In genomic region chr3:36571827-36572378, GRCm38 (mm10) we compare ENCODE assay signal across 7 mouse cellular contexts. TPM values are rescaled to one million over a fixed set of nuclear protein-coding genes. Genes with fewer than 3 reads are reported as not detected.
DNase-seq lines count a peak whose midpoint lies in the region; ATAC-seq lines count a peak whose summit lies in the region.

TSS of gene Ccna2 (minus strand) at chr3:36572150.

- DNase-seq in adrenal gland, postnatal 25 days: peak; percentile 98
- DNase-seq in heart, adult 11 months: peak; percentile 100
- peak; percentile 96 for DNase-seq in kidney, adult 18-20 months
- DNase-seq in limb, embryonic 11.5 days (ENCODE audit: low spot score): peak; percentile 99
- DNase-seq in midbrain, embryonic 14.5 days: peak; percentile 98
- peak; percentile 95 to 96 for DNase-seq in spleen, adult 18-20 months

- H3K27ac ChIP-seq in embryonic facial prominence, embryonic 12.5 days: peak within 1 kb of the TSS; percentile 86
- peak within 1 kb of the TSS; percentile 73 for H3K27ac ChIP-seq in limb, embryonic 11.5 days (replicated peaks; ENCODE audit: low read depth, low read length)
- peak within 1 kb of the TSS; percentile 88 for H3K27ac ChIP-seq in midbrain, embryonic 14.5 days (replicated peaks; ENCODE audit: low read depth, low read length)

- peak within 1 kb of the TSS; percentile 79 for H3K9ac ChIP-seq in embryonic facial prominence, embryonic 12.5 days
- peak within 1 kb of the TSS; percentile 93 for H3K9ac ChIP-seq in limb, embryonic 11.5 days (ENCODE audit: low read length)
- H3K9ac ChIP-seq in midbrain, embryonic 14.5 days (replicated peaks; ENCODE audit: low read length): peak within 1 kb of the TSS; percentile 56; the same call in 1 of the 2 replicates

- no peaks in the 10 kb centered on the region for H3K27me3 ChIP-seq in embryonic facial prominence, embryonic 12.5 days
- H3K27me3 ChIP-seq in limb, embryonic 11.5 days (ENCODE audit: control insufficient read depth, insufficient read depth, low read length): no peaks in the 10 kb centered on the region
- no peaks in the 10 kb centered on the region for H3K27me3 ChIP-seq in midbrain, embryonic 14.5 days (ENCODE audit: control insufficient read depth, insufficient read depth, low read length)

- H3K4me1 ChIP-seq in embryonic facial prominence, embryonic 12.5 days: peaks cover 17% of the 10 kb centered on the region
- peaks cover 6% of the 10 kb centered on the region; the same call in 1 of the 2 replicates for H3K4me1 ChIP-seq in limb, embryonic 11.5 days (ENCODE audit: control insufficient read depth, insufficient read depth, low read length)
- H3K4me1 ChIP-seq in midbrain, embryonic 14.5 days (ENCODE audit: control insufficient read depth, insufficient read depth, low read length): peaks cover 10% of the 10 kb centered on the region; the same call in 1 of the 2 replicates

- H3K4me2 ChIP-seq in embryonic facial prominence, embryonic 12.5 days (replicated peaks): peak within 1 kb of the TSS; percentile 80
- H3K4me2 ChIP-seq in limb, embryonic 11.5 days (ENCODE audit: low read depth, severe bottlenecking): peak within 1 kb of the TSS; percentile 74
- H3K4me2 ChIP-seq in midbrain, embryonic 14.5 days (ENCODE audit: low read length): peak within 1 kb of the TSS; percentile 98

- under 1% methylated on average over 60 of the region's 60 CpGs for WGBS in embryonic facial prominence, embryonic 12.5 days
- under 1% methylated on average over 60 of the region's 60 CpGs for WGBS in limb, embryonic 11.5 days
- WGBS in midbrain, embryonic 14.5 days: under 1% methylated on average over 58 of the region's 60 CpGs

- H3K4me3 ChIP-seq in embryonic facial prominence, embryonic 12.5 days: peak within 1 kb of the TSS; percentile 92
- peak within 1 kb of the TSS; percentile 93 for H3K4me3 ChIP-seq in limb, embryonic 11.5 days (ENCODE audit: low read depth, low read length)
- peak within 1 kb of the TSS; percentile 52 for H3K4me3 ChIP-seq in midbrain, embryonic 14.5 days (replicated peaks; ENCODE audit: low read depth, low read length)

- peaks cover 29% of the 10 kb centered on the region for H3K36me3 ChIP-seq in embryonic facial prominence, embryonic 12.5 days
- peaks cover 14% of the 10 kb centered on the region; the same call in 1 of the 2 replicates for H3K36me3 ChIP-seq in limb, embryonic 11.5 days (ENCODE audit: control insufficient read depth, insufficient read depth, low read length)
- peaks cover 28% of the 10 kb centered on the region for H3K36me3 ChIP-seq in midbrain, embryonic 14.5 days (ENCODE audit: control insufficient read depth, insufficient read depth, low read length)

- ATAC-seq in embryonic facial prominence, embryonic 12.5 days (ENCODE audit: insufficient number of reproducible peaks, insufficient read depth, low FRiP score, low TSS enrichment): peak; percentile 100
- peak; percentile 98 for ATAC-seq in limb, embryonic 11.5 days (ENCODE audit: insufficient number of reproducible peaks, low FRiP score, low TSS enrichment, low read depth)
- ATAC-seq in midbrain, embryonic 14.5 days (ENCODE audit: low FRiP score, low TSS enrichment): peak; percentile 99

- H3K9me3 ChIP-seq in embryonic facial prominence, embryonic 12.5 days: no peaks in the 10 kb centered on the region
- no peaks in the 10 kb centered on the region for H3K9me3 ChIP-seq in limb, embryonic 11.5 days (ENCODE audit: control insufficient read depth, low read length)
- no peaks in the 10 kb centered on the region for H3K9me3 ChIP-seq in midbrain, embryonic 14.5 days (ENCODE audit: control insufficient read depth, low read length)

RNA-seq across cellular contexts. Expression of gene Ccna2, which starts in this region (rescaled TPM):
- total RNA-seq in adrenal gland, postnatal 25 days (2021): 11.9 and 16.5 TPM in 2 replicates
- polyA plus RNA-seq in embryonic facial prominence, embryonic 12.5 days (2016; fragmentation: Nextera tagmentation; extraction: Ambion mirVana): 171 and 188 TPM in 2 replicates
- 277 and 284 TPM in 2 replicates for polyA plus RNA-seq in limb, embryonic 11.5 days (2014; fragmentation: Nextera tagmentation; extraction: Ambion mirVana)
- 24.7 and 55.1 TPM in 2 replicates for polyA plus RNA-seq in midbrain, embryonic 14.5 days (2014; fragmentation: Nextera tagmentation; extraction: Ambion mirVana)

Comparison
In these comparisons a context has a peak if more than half of its experiments do, and no peak if none do; other contexts are left out.
1. Peak in every context shown above with its lines: DNase-seq, ATAC-seq, H3K4me3 ChIP-seq and H3K27ac ChIP-seq.